Mouse (Mus musculus): ENCODE results near the gene Fmnl2. TPM values are rescaled to one million over a fixed set of nuclear protein-coding genes. Genes with fewer than 3 reads are reported as not detected.

Fmnl2 gene
- polyA plus RNA-seq, 1 experiment from 2014 or later: 1.9 TPM

DNA sequence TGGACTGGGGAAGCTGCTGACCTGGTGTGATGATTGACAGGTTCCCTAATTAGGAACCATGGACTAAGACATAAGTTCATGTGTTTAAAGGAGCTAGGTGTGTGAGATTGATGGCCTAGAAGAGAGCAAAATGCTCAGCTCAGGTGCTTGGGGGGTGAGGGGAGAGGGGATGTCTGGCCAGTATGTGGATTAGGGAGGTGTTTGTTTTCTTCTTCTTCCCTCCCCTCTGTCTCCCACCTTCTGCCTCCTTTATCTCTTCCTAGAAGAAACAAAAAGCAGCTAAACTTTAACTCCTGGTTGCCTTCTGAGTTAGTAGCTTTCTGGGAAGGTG lies 101.6 kb downstream of the Fmnl2 start:
- Histone ChIP-seq H3K4me1 (replicated peaks; ENCODE audit: control insufficient read depth, insufficient read depth, low read length) (peaks cover 6% of the 10 kb centered on the region; the same call in 1 of the 2 replicates), H3K27ac (ENCODE audit: low read depth, low read length) (no peak overlapping the region), H3K4me3 (ENCODE audit: low read depth, low read length) (no peak overlapping the region), H3K4me2 (replicated peaks; ENCODE audit: low read depth) (peak overlapping the region; percentile 47), H3K27me3 (replicated peaks; ENCODE audit: control insufficient read depth, insufficient read depth, low read length) (no peaks in the 10 kb centered on the region), H3K36me3 (ENCODE audit: control insufficient read depth, insufficient read depth) (no peaks in the 10 kb centered on the region), H3K9me3 (ENCODE audit: control insufficient read depth) (no peaks in the 10 kb centered on the region), H3K9ac (ENCODE audit: low read depth, low read length) (no peak overlapping the region)
- TF ChIP-seq CTCF (IDR thresholded peaks at IDR 0.05; ENCODE audit: low read depth): no peak
- no peak for ATAC-seq

DNA sequence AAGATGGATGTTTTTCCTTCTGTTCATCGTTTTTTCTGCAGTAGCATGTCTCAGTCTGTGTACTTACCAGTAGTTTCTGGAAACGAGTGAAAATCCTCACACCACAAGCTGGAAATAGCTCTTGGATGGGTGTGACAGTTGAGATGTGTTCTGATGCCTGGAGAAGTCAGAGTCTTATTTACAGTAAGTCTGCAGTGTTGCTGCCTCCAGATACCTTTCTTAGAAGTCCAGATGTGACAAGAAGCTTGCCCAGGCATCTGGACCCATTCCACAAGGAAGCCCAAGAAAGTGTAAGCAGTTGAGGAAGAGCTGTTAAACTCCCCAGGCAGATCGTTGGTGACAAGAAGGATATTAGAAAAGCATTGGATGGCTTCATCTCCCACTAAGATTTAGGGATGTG lies 102.3 kb downstream of the Fmnl2 start:
- no peak for ATAC-seq
- Histone ChIP-seq H3K4me3 (ENCODE audit: low read depth, low read length) (no peak overlapping the region), H3K36me3 (ENCODE audit: control insufficient read depth, insufficient read depth) (no peaks in the 10 kb centered on the region), H3K27ac (ENCODE audit: low read depth, low read length) (no peak overlapping the region), H3K9me3 (ENCODE audit: control insufficient read depth) (no peaks in the 10 kb centered on the region), H3K27me3 (replicated peaks; ENCODE audit: control insufficient read depth, insufficient read depth, low read length) (no peaks in the 10 kb centered on the region), H3K9ac (ENCODE audit: low read depth, low read length) (no peak overlapping the region), H3K4me1 (replicated peaks; ENCODE audit: control insufficient read depth, insufficient read depth, low read length) (peaks cover 6% of the 10 kb centered on the region; the same call in 1 of the 2 replicates), H3K4me2 (replicated peaks; ENCODE audit: low read depth) (no peak overlapping the region)
- no peak for TF ChIP-seq CTCF (IDR thresholded peaks at IDR 0.05; ENCODE audit: low read depth)
- whole genome bisulfite sequencing: 14% methylated on average over 3 of the region's 3 CpGs

DNA sequence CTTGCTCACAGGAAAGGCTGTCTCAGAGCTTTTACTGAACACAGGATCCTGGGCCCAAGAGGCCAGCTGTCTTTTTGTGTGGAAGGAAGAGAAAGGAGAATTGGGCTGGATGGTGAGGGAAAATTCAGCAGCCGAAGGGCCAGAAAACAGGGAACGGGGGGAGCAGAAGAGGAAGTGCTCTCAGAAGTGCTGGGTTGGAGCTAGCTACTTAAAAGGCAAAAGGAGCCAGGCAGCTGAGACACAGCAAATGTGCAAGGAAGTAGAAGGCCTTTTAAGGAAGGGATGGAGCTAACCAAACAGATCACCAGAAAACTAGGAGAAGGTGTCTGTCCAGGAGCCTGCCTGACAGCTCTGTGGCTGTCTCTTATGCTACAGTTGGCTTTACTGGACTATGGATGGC lies 103.0 kb downstream of the Fmnl2 start:
- no peak overlapping the region for H3K9ac ChIP-seq (ENCODE audit: low read depth, low read length)
- 47% methylated on average over 2 of the region's 2 CpGs for WGBS
- H3K4me2 ChIP-seq (replicated peaks; ENCODE audit: low read depth): no peak overlapping the region
- H3K27ac ChIP-seq (ENCODE audit: low read depth, low read length): no peak overlapping the region; the same call in 1 of the 2 replicates
- H3K9me3 ChIP-seq (ENCODE audit: control insufficient read depth): no peaks in the 10 kb centered on the region
- no peak overlapping the region for H3K4me3 ChIP-seq (ENCODE audit: low read depth, low read length)
- H3K27me3 ChIP-seq (replicated peaks; ENCODE audit: control insufficient read depth, insufficient read depth, low read length): no peaks in the 10 kb centered on the region
- TF ChIP-seq CTCF (IDR thresholded peaks at IDR 0.05; ENCODE audit: low read depth): no peak
- peaks cover 6% of the 10 kb centered on the region; the same call in 1 of the 2 replicates for H3K4me1 ChIP-seq (replicated peaks; ENCODE audit: control insufficient read depth, insufficient read depth, low read length)
- H3K36me3 ChIP-seq (ENCODE audit: control insufficient read depth, insufficient read depth): no peaks in the 10 kb centered on the region
- ATAC-seq: no peak

DNA sequence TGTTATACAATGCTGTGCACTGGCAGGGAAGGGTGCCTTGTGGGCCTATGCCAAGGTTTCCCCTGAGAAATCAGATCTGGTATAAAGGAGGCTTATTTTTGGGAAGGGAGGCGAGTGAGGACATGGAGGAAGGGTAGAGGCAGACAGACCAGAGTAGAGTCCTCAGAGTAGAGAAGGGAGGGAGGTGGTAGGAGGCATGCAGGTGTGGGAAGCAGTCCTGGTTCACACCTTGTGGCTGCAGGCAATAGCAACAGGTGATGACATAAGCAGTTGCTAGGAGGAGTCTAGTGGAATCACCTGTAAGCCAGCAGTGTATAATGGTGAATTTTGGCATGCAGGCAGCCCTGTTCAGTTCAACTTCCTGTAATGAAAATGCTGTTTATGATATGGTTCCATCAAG lies 105.8 kb downstream of the Fmnl2 start:
- Histone ChIP-seq H3K27ac (ENCODE audit: low read depth, low read length) (no peak overlapping the region), H3K27me3 (replicated peaks; ENCODE audit: control insufficient read depth, insufficient read depth, low read length) (no peaks in the 10 kb centered on the region), H3K4me3 (ENCODE audit: low read depth, low read length) (no peak overlapping the region), H3K9ac (ENCODE audit: low read depth, low read length) (no peak overlapping the region), H3K4me2 (replicated peaks; ENCODE audit: low read depth) (no peak overlapping the region), H3K4me1 (replicated peaks; ENCODE audit: control insufficient read depth, insufficient read depth, low read length) (peaks cover 6% of the 10 kb centered on the region; the same call in 1 of the 2 replicates), H3K36me3 (ENCODE audit: control insufficient read depth, insufficient read depth) (no peaks in the 10 kb centered on the region), H3K9me3 (ENCODE audit: control insufficient read depth) (no peaks in the 10 kb centered on the region)
- no peak for TF ChIP-seq CTCF (IDR thresholded peaks at IDR 0.05; ENCODE audit: low read depth)
- ATAC-seq: no peak
- WGBS: 88% methylated on average over 1 of the region's 1 CpGs

DNA sequence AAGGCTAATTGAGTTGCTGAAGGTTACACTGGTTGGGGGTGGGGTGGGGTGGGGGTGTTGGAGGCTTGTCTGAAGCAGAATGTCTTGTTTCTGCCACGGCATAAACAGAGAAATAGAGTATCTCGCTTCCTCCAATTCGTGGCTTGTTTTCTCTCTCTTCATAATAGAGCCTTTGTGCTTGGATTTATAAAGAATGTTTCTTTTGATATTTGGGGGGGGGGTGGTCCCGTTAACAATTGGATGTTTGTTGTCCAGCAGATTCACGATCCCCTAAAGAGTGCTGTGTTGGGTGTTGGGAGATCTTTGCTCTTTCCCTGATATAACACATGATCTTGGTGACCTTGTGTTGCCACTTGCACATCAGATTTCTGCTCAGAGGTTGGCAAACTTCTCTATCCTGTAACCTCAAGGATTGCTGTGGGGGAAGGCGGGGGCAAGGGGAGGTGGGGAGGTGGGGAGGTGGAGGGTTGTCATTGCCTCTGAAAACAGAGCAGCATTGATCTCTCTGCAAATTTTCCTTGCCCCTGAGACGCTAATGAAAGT lies 106.8 kb downstream of the Fmnl2 start:
- WGBS: 71% methylated on average over 7 of the region's 7 CpGs
- TF ChIP-seq CTCF (IDR thresholded peaks at IDR 0.05; ENCODE audit: low read depth): no peak

DNA sequence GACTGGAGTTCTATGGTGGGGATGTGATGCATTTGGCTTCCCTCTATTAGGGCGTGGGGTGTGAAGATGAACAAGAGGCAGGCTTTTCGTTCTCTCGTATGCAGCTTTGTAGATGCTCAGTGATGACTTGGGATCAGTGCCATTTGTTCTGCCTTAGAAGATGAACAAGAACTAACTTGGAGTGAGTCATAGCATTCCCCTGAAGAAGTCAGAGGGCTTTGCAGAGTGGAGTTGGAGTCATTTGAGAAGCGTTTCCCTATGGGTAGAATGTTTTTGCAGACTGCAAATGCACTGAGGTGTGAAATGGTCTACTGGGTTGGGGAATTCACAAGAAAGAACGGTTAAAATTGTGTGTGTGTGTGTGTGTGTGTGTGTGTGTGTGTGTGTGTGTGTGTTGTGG lies 108.6 kb downstream of the Fmnl2 start:
- WGBS: 77% methylated on average over 5 of the region's 5 CpGs
- Histone ChIP-seq H3K4me2 (replicated peaks; ENCODE audit: low read depth) (no peak overlapping the region), H3K27ac (ENCODE audit: low read depth, low read length) (no peak overlapping the region), H3K27me3 (replicated peaks; ENCODE audit: control insufficient read depth, insufficient read depth, low read length) (no peaks in the 10 kb centered on the region), H3K4me1 (replicated peaks; ENCODE audit: control insufficient read depth, insufficient read depth, low read length) (no peaks in the 10 kb centered on the region), H3K36me3 (ENCODE audit: control insufficient read depth, insufficient read depth) (no peaks in the 10 kb centered on the region), H3K9me3 (ENCODE audit: control insufficient read depth) (no peaks in the 10 kb centered on the region), H3K4me3 (ENCODE audit: low read depth, low read length) (no peak overlapping the region), H3K9ac (ENCODE audit: low read depth, low read length) (no peak overlapping the region)
- no peak for ATAC-seq
- no peak for TF ChIP-seq CTCF (IDR thresholded peaks at IDR 0.05; ENCODE audit: low read depth)

More for the DNA sequence above, 106.8 kb downstream of the Fmnl2 start:
- Histone ChIP-seq H3K9ac (ENCODE audit: low read depth, low read length) (no peak overlapping the region), H3K4me2 (replicated peaks; ENCODE audit: low read depth) (no peak overlapping the region), H3K4me3 (ENCODE audit: low read depth, low read length) (no peak overlapping the region), H3K27ac (ENCODE audit: low read depth, low read length) (no peak overlapping the region), H3K4me1 (replicated peaks; ENCODE audit: control insufficient read depth, insufficient read depth, low read length) (peaks cover 1% of the 10 kb centered on the region; the same call in 1 of the 2 replicates), H3K27me3 (replicated peaks; ENCODE audit: control insufficient read depth, insufficient read depth, low read length) (no peaks in the 10 kb centered on the region), H3K36me3 (ENCODE audit: control insufficient read depth, insufficient read depth) (no peaks in the 10 kb centered on the region), H3K9me3 (ENCODE audit: control insufficient read depth) (no peaks in the 10 kb centered on the region)
- ATAC-seq: no peak
